Mouse (Mus musculus) liver, embryonic 14.5 days (tissue): ENCODE measurements at regions not wholly inside any gene's neighbourhood (a gene's known extent, or its start where the extent isn't known, plus 50 kb on each side); places are given as distances from the start of the nearest gene placed in this dataset.
"Not testable (repeated sequence)": the region's sequence is repeated elsewhere in the genome, so short reads cannot be mapped to it uniquely, and the experiment has no call there.

Experiments
- ATAC-seq: fragments of 200-750 bp; cut with Nextera tagmentation; 2 replicates; pipeline ENCODE4 v1.8.0; 2017; ENCODE audit warnings: moderate number of reproducible peaks, mild to moderate bottlenecking, moderate library complexity; ENCODE audit not compliant: insufficient read depth
- DNase-seq, 3 experiments: peaks; one replicate each; pipeline ENCODE4 v3.0.0-alpha.2; 2012 to 2013; ENCODE audit warnings: low read depth in 3 of 3, low spot score in 3 of 3
- H3K27ac ChIP-seq: fragments of 300-500 bp; sonication (generic); 2 replicates; pipeline ENCODE4 v1.5.1; 2014; ENCODE audit warnings: moderate library complexity, mild to moderate bottlenecking, control low read depth, inconsistent platforms
- H3K27me3 ChIP-seq: fragments of 300-500 bp; sonication (generic); 2 replicates; pipeline ENCODE4 v1.6.1; 2014; ENCODE audit warnings: mild to moderate bottlenecking, low read length, moderate library complexity; ENCODE audit not compliant: control insufficient read depth, insufficient read depth
- H3K36me3 ChIP-seq: fragments of 300-500 bp; sonication (generic); replicated peaks from 2 replicates; pipeline ENCODE4 v1.6.1; 2014; ENCODE audit warnings: low read depth; ENCODE audit not compliant: control insufficient read depth, insufficient read depth
- H3K4me1 ChIP-seq, 2 experiments: fragments of 200-500 bp in 1 of 2; fragments of 300-500 bp in 1 of 2; sonication (generic) in 1 of 2; replicated peaks; 2 replicates each; pipeline ENCODE4 v1.6.1; 2012 to 2014; ENCODE audit warnings: antibody characterized with exemption in 1 of 2, inconsistent platforms in 1 of 2, low read length in 1 of 2; ENCODE audit not compliant: control insufficient read depth in 2 of 2, insufficient read depth in 2 of 2
- H3K4me2 ChIP-seq: fragments of 300-500 bp; sonication (generic); 2 replicates; pipeline ENCODE4 v1.6.1; 2014; ENCODE audit warnings: low read depth, mild to moderate bottlenecking, control low read depth, moderate library complexity
- H3K4me3 ChIP-seq, 2 experiments: fragments of 200-500 bp in 1 of 2; fragments of 300-500 bp in 1 of 2; sonication (generic) in 1 of 2; 2 replicates each; pipeline ENCODE4 v1.5.1; 2012 to 2014; ENCODE audit warnings: low read depth in 2 of 2, low read length in 2 of 2, mild to moderate bottlenecking in 2 of 2, control low read depth in 1 of 2, inconsistent platforms in 1 of 2, moderate library complexity in 1 of 2; ENCODE audit not compliant: insufficient read depth in 1 of 2
- H3K9ac ChIP-seq: fragments of 300-500 bp; sonication (generic); replicated peaks from 2 replicates; pipeline ENCODE4 v1.6.1; 2014; ENCODE audit warnings: mild to moderate bottlenecking, control low read depth, moderate library complexity
- H3K9me3 ChIP-seq: fragments of 300-500 bp; sonication (generic); 2 replicates; pipeline ENCODE4 v1.6.1; 2016; ENCODE audit warnings: low read length, mixed read lengths; ENCODE audit not compliant: control insufficient read depth
- CTCF ChIP-seq: IDR thresholded peaks from 2 replicates; pipeline ENCODE4 v1.5.1; 2016; ENCODE audit warnings: antibody characterized with exemption, low read depth, control low read depth
- EP300 ChIP-seq: IDR thresholded peaks from 2 replicates; pipeline ENCODE4 v1.6.1; 2016; ENCODE audit warnings: antibody characterized with exemption, low read depth
- WGBS: fragments of 180-500 bp; shearing (Covaris S2); extraction: QIAGEN DNeasy Blood & Tissue Kit; methylation state at CpG from one replicate; pipeline ENCODE4 v1.1.7; 2014; ENCODE audit not compliant: insufficient replicate concordance; 5-methylcytosine and 5-hydroxymethylcytosine counted together

DNA sequence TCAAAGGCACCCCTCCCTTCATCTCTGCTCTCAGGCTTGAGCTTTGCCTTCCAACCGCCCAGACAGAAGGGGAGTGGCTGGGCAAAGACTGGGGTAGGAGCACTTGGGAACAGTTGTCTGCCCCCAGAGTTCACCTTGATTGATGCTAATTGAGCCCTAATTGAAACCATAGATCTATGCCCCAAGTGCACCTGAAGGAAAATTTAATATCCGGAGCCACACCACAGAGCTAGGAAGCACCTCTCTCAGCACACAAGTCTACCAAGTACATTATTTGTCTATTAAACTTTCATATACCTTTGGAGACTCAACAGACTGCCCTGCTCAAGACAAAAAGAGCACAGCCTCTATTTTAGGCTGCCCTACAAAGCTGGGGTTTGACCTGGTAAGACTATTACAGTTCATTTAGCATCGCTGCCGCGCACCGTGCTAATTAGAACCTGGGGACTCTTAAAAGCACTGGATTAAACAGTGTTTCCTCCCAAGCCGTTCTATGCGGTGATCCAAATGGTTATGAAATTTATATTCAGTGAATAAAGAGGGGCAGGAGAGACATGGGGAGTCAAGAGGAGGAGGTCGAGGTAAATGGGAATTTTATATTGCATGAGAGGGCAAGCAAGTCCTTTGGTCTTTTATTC is 229.8 kb downstream of the Utp18 start:
- H3K4me3 ChIP-seq: no peak overlapping the region
- H3K27me3 ChIP-seq: no peaks in the 10 kb centered on the region
- H3K9me3 ChIP-seq: no peaks in the 10 kb centered on the region
- H3K36me3 ChIP-seq: no peaks in the 10 kb centered on the region
- no peaks in the 10 kb centered on the region for H3K4me1 ChIP-seq
- H3K9ac ChIP-seq: no peak overlapping the region
- WGBS: 73% methylated on average over 9 of the region's 9 CpGs
- ATAC-seq (no peak), DNase-seq (no peak)
- TF ChIP-seq CTCF: no peak
- no peak for TF ChIP-seq EP300
- no peak overlapping the region for H3K4me2 ChIP-seq
- H3K27ac ChIP-seq: no peak overlapping the region

- no peak overlapping the region for H3K4me3 ChIP-seq
- no peaks in the 10 kb centered on the region for H3K4me1 ChIP-seq
- H3K9me3 ChIP-seq: no peaks in the 10 kb centered on the region
- TF ChIP-seq EP300 (no peak), CTCF (no peak)
- H3K27ac ChIP-seq: no peak overlapping the region
- H3K27me3 ChIP-seq: no peaks in the 10 kb centered on the region
- no peaks in the 10 kb centered on the region for H3K36me3 ChIP-seq
- ATAC-seq (no peak), DNase-seq (no peak)
- H3K9ac ChIP-seq: no peak overlapping the region
- 64% methylated on average over 3 of the region's 3 CpGs for WGBS
- no peak overlapping the region for H3K4me2 ChIP-seq
Measured at GRCm38 (mm10) chr11:93653401-93653800, 232.2 kb downstream of the Utp18 start.

DNA sequence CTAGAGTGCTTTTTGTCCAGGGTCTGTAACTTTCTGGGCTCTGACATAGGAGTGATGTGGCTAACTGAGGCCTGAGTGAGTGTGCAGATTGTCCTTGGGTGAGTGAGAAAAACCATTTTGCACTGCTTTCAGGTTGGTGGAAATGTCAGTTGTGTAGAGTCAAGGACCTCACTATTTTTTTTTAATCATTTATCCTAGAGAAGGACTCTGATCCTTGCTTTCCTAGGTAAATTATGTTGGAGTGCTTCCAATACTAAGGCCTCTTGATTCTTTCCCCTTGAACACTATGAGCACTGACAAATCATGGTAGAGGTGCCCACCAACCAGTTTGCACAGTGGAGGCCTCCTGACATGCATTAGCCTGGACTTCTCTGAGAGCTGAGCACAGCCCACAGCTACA is 233.6 kb downstream of the Utp18 start:
- not testable (repeated sequence) for H3K4me1 ChIP-seq, H3K36me3 ChIP-seq, H3K27me3 ChIP-seq, H3K4me3 ChIP-seq, H3K9me3 ChIP-seq, H3K4me2 ChIP-seq, ATAC-seq, H3K9ac ChIP-seq, DNase-seq, H3K27ac ChIP-seq
